Comparison of ENCODE assay signal across 8 mouse cellular contexts in genomic region chr2:30807147-30807647, GRCm38 (mm10). TPM values are rescaled to one million over a fixed set of nuclear protein-coding genes. Genes with fewer than 3 reads are reported as not detected.
DNase-seq lines count a peak whose midpoint lies in the region; ATAC-seq lines count a peak whose summit lies in the region.

No protein-coding gene starts in this region.

- H3K4me2 ChIP-seq in kidney, embryonic 14.5 days (replicated peaks; ENCODE audit: low read depth, low read length): peak overlapping the region; percentile 46
- peak overlapping the region; percentile 82 for H3K4me2 ChIP-seq in hindbrain, embryonic 15.5 days
- H3K4me2 ChIP-seq in midbrain, embryonic 14.5 days (ENCODE audit: low read length): peak overlapping the region; percentile 90

- ATAC-seq in kidney, embryonic 14.5 days (ENCODE audit: low FRiP score, low TSS enrichment): no peak
- no peak for ATAC-seq in hindbrain, embryonic 15.5 days (ENCODE audit: low FRiP score, low read depth)
- ATAC-seq in midbrain, embryonic 14.5 days (ENCODE audit: low FRiP score, low TSS enrichment): no peak; the same call in 1 of the 2 replicates

- no peaks in the 10 kb centered on the region for H3K27me3 ChIP-seq in kidney, embryonic 14.5 days (ENCODE audit: control insufficient read depth, insufficient read depth, low read length)
- H3K27me3 ChIP-seq in hindbrain, embryonic 15.5 days: 0 out of 2 replicates have a peak, but pooled peaks cover 2% of the 10 kb centered on the region
- H3K27me3 ChIP-seq in midbrain, embryonic 14.5 days (ENCODE audit: control insufficient read depth, insufficient read depth, low read length): peaks cover 3% of the 10 kb centered on the region; the same call in 1 of the 2 replicates

- H3K9ac ChIP-seq in kidney, embryonic 14.5 days (ENCODE audit: low read depth, low read length): peak overlapping the region; percentile 50; the same call in 1 of the 2 replicates
- H3K9ac ChIP-seq in hindbrain, embryonic 15.5 days: peak overlapping the region; percentile 70
- peak overlapping the region; percentile 93 for H3K9ac ChIP-seq in midbrain, embryonic 14.5 days (replicated peaks; ENCODE audit: low read length)

- H3K27ac ChIP-seq in kidney, embryonic 14.5 days (ENCODE audit: low read depth, low read length): no peak overlapping the region
- H3K27ac ChIP-seq in brown adipose tissue, adult 24 weeks (replicated peaks; ENCODE audit: low read depth, low read length): no peak overlapping the region
- H3K27ac ChIP-seq in hindbrain, embryonic 15.5 days (replicated peaks): peak overlapping the region; percentile 75
- peak overlapping the region; percentile 88 for H3K27ac ChIP-seq in midbrain, embryonic 14.5 days (replicated peaks; ENCODE audit: low read depth, low read length)

- H3K4me3 ChIP-seq in kidney, embryonic 14.5 days (ENCODE audit: low read length): peak overlapping the region; percentile 90
- peak overlapping the region; percentile 62 for H3K4me3 ChIP-seq in brown adipose tissue, adult 24 weeks (ENCODE audit: insufficient read depth, low read depth, low read length)
- peak overlapping the region; percentile 63 for H3K4me3 ChIP-seq in hindbrain, embryonic 15.5 days
- H3K4me3 ChIP-seq in midbrain, embryonic 14.5 days (replicated peaks; ENCODE audit: low read depth, low read length): peak overlapping the region; percentile 83

- no peaks in the 10 kb centered on the region for H3K9me3 ChIP-seq in kidney, embryonic 14.5 days (ENCODE audit: control insufficient read depth, low read length)
- H3K9me3 ChIP-seq in hindbrain, embryonic 15.5 days: no peaks in the 10 kb centered on the region
- no peaks in the 10 kb centered on the region for H3K9me3 ChIP-seq in midbrain, embryonic 14.5 days (ENCODE audit: control insufficient read depth, low read length)

- no peak for DNase-seq in kidney, postnatal 14 days
- DNase-seq in midbrain, embryonic 14.5 days: no peak
- DNase-seq in ovary, postnatal 10 days (ENCODE audit: low spot score): no peak
- DNase-seq in ovary, postnatal 14 days (ENCODE audit: low spot score): no peak
- no peak for DNase-seq in adrenal gland, postnatal 14 days

- peaks cover 6% of the 10 kb centered on the region; the same call in 1 of the 2 replicates for H3K4me1 ChIP-seq in kidney, embryonic 14.5 days (ENCODE audit: control insufficient read depth, insufficient read depth, low read length)
- H3K4me1 ChIP-seq in brown adipose tissue, adult 24 weeks (ENCODE audit: control insufficient read depth, insufficient read depth, insufficient read length, low read length): peaks cover 7% of the 10 kb centered on the region
- peaks cover 29% of the 10 kb centered on the region for H3K4me1 ChIP-seq in hindbrain, embryonic 15.5 days (replicated peaks)
- H3K4me1 ChIP-seq in midbrain, embryonic 14.5 days (ENCODE audit: control insufficient read depth, insufficient read depth, low read length): peaks cover 18% of the 10 kb centered on the region

- 9% methylated on average over 28 of the region's 28 CpGs for WGBS in kidney, embryonic 14.5 days
- 6% methylated on average over 28 of the region's 28 CpGs for WGBS in hindbrain, embryonic 15.5 days
- WGBS in midbrain, embryonic 14.5 days: 4% methylated on average over 28 of the region's 28 CpGs

- H3K36me3 ChIP-seq in kidney, embryonic 14.5 days (ENCODE audit: control insufficient read depth, insufficient read depth, low read length): peaks cover 13% of the 10 kb centered on the region; the same call in 1 of the 2 replicates
- peaks cover 2% of the 10 kb centered on the region; the same call in 1 of the 2 replicates for H3K36me3 ChIP-seq in hindbrain, embryonic 15.5 days
- 0 out of 2 replicates have a peak, but pooled peaks cover 5% of the 10 kb centered on the region for H3K36me3 ChIP-seq in midbrain, embryonic 14.5 days (ENCODE audit: control insufficient read depth, insufficient read depth, low read length)

RNA-seq across cellular contexts. Expression of gene Ntmt1, which starts 0.4 kb away (rescaled TPM):
- polyA plus RNA-seq in kidney, embryonic 14.5 days (2014; fragmentation: Nextera tagmentation; extraction: Ambion mirVana): 95.6 and 101 TPM in 2 replicates
- polyA plus RNA-seq in brown adipose tissue, adult 24 weeks (2012; ENCODE audit: insufficient read depth, insufficient read length, missing spikeins): 14.6 and 22.2 TPM in 2 replicates
- 99.8 and 110 TPM in 2 replicates for polyA plus RNA-seq in hindbrain, embryonic 15.5 days (2015; fragmentation: Nextera tagmentation; extraction: Ambion mirVana)
- 114 and 122 TPM in 2 replicates for polyA plus RNA-seq in midbrain, embryonic 14.5 days (2014; fragmentation: Nextera tagmentation; extraction: Ambion mirVana)
- 32.3 and 37.7 TPM in 2 replicates for total RNA-seq in adrenal gland, postnatal 14 days (2021)

RNA-seq across cellular contexts. Expression of gene 1700001O22Rik, which starts 3.7 kb away (rescaled TPM):
- 3.8 and 4.2 TPM in 2 replicates for polyA plus RNA-seq in kidney, embryonic 14.5 days (2014; fragmentation: Nextera tagmentation; extraction: Ambion mirVana)
- not detected in 2 replicates for polyA plus RNA-seq in brown adipose tissue, adult 24 weeks (2012; ENCODE audit: insufficient read depth, insufficient read length, missing spikeins)
- 1.3 and 1.8 TPM in 2 replicates for polyA plus RNA-seq in hindbrain, embryonic 15.5 days (2015; fragmentation: Nextera tagmentation; extraction: Ambion mirVana)
- 0.87 and 1.0 TPM in 2 replicates for polyA plus RNA-seq in midbrain, embryonic 14.5 days (2014; fragmentation: Nextera tagmentation; extraction: Ambion mirVana)
- 0.98 and 2.0 TPM in 2 replicates for total RNA-seq in adrenal gland, postnatal 14 days (2021)

RNA-seq across cellular contexts. Expression of gene Asb6, which starts 22.9 kb away (rescaled TPM):
- 29.7 and 33.3 TPM in 2 replicates for polyA plus RNA-seq in kidney, embryonic 14.5 days (2014; fragmentation: Nextera tagmentation; extraction: Ambion mirVana)
- 4.3 and 5.6 TPM in 2 replicates for polyA plus RNA-seq in brown adipose tissue, adult 24 weeks (2012; ENCODE audit: insufficient read depth, insufficient read length, missing spikeins)
- polyA plus RNA-seq in hindbrain, embryonic 15.5 days (2015; fragmentation: Nextera tagmentation; extraction: Ambion mirVana): 43.3 and 44.5 TPM in 2 replicates
- polyA plus RNA-seq in midbrain, embryonic 14.5 days (2014; fragmentation: Nextera tagmentation; extraction: Ambion mirVana): 38.5 and 42.7 TPM in 2 replicates
- 22.3 and 25.8 TPM in 2 replicates for total RNA-seq in adrenal gland, postnatal 14 days (2021)

RNA-seq across cellular contexts. Expression of gene Prrx2, which starts 27.6 kb away (rescaled TPM):
- 15.3 and 20.1 TPM in 2 replicates for polyA plus RNA-seq in kidney, embryonic 14.5 days (2014; fragmentation: Nextera tagmentation; extraction: Ambion mirVana)
- not detected in 2 replicates for polyA plus RNA-seq in brown adipose tissue, adult 24 weeks (2012; ENCODE audit: insufficient read depth, insufficient read length, missing spikeins)
- 1.9 and 2.4 TPM in 2 replicates for polyA plus RNA-seq in hindbrain, embryonic 15.5 days (2015; fragmentation: Nextera tagmentation; extraction: Ambion mirVana)
- polyA plus RNA-seq in midbrain, embryonic 14.5 days (2014; fragmentation: Nextera tagmentation; extraction: Ambion mirVana): 1.4 and 2.2 TPM in 2 replicates
- total RNA-seq in adrenal gland, postnatal 14 days (2021): 1.6 and 2.4 TPM in 2 replicates

Comparison
In these comparisons a context has a peak if more than half of its experiments do, and no peak if none do; other contexts are left out.
1. H3K27ac ChIP-seq: peak in hindbrain, embryonic 15.5 days (single experiment) and midbrain, embryonic 14.5 days (single experiment); none in kidney, embryonic 14.5 days (single experiment) and brown adipose tissue, adult 24 weeks (single experiment).
2. Peak in every context shown above with its lines, with median percentiles within 50 percentile points of each other: H3K4me2 ChIP-seq, H3K4me3 ChIP-seq and H3K9ac ChIP-seq.